30 mouse cellular contexts compared by ENCODE assay signal in genomic region chr11:101613596-101613995, GRCm38 (mm10). TPM values are rescaled to one million over a fixed set of nuclear protein-coding genes. Genes with fewer than 3 reads are reported as not detected.
DNase-seq lines count a peak whose midpoint lies in the region; ATAC-seq and TF ChIP-seq lines count a peak whose summit lies in the region.
"Had no signal": no experiment of that assay in that cellular context is flagged by ENCODE, and none has a peak within 500 bp of the region (broad histone marks: within the 10 kb centered on the region; RNA-seq: fewer than 3 reads in every experiment).

No protein-coding gene starts in this region.

- WGBS in forebrain, embryonic 12.5 days, result 79% methylated on average over 6 of the region's 6 CpGs
- WGBS in forebrain, embryonic 11.5 days, result 82% methylated on average over 6 of the region's 6 CpGs
- WGBS in midbrain, embryonic 11.5 days, result 79% methylated on average over 6 of the region's 6 CpGs
- 78% methylated on average over 6 of the region's 6 CpGs for WGBS in midbrain, embryonic 10.5 days
- 68% methylated on average over 6 of the region's 6 CpGs for WGBS in heart, adult 2 months

- ATAC-seq in forebrain, embryonic 12.5 days (ENCODE audit: low FRiP score), result no peak
- ATAC-seq in forebrain, embryonic 11.5 days (replicated peaks; ENCODE audit: low FRiP score), result no peak
- ATAC-seq in midbrain, embryonic 11.5 days (ENCODE audit: low FRiP score), result no peak
- ATAC-seq: intestine, postnatal 0 days; Patski had no signal

- no peak for TF ChIP-seq CTCF in heart, adult 2 months (IDR thresholded peaks at IDR 0.05)

- H3K4me1 ChIP-seq in forebrain, embryonic 12.5 days, result peaks cover 39% of the 10 kb centered on the region
- peaks cover 14% of the 10 kb centered on the region for H3K4me1 ChIP-seq in forebrain, embryonic 11.5 days (replicated peaks; ENCODE audit: control insufficient read depth, insufficient read depth, low read length)
- peaks cover 22% of the 10 kb centered on the region for H3K4me1 ChIP-seq in midbrain, embryonic 11.5 days (ENCODE audit: control insufficient read depth, insufficient read depth, low read length)
- peaks cover 45% of the 10 kb centered on the region for H3K4me1 ChIP-seq in midbrain, embryonic 10.5 days
- H3K4me1 ChIP-seq in heart, adult 2 months (ENCODE audit: control insufficient read depth, insufficient read depth, low read length), result no peaks in the 10 kb centered on the region

- H3K4me3 ChIP-seq in forebrain, embryonic 12.5 days (replicated peaks), result no peak overlapping the region
- H3K4me3 ChIP-seq in forebrain, embryonic 11.5 days (ENCODE audit: low read depth, low read length), result no peak overlapping the region
- H3K4me3 ChIP-seq in midbrain, embryonic 11.5 days (ENCODE audit: low read depth, low read length), result no peak overlapping the region
- no peak overlapping the region for H3K4me3 ChIP-seq in midbrain, embryonic 10.5 days
- no peak overlapping the region for H3K4me3 ChIP-seq in heart, adult 2 months
- H3K4me3 ChIP-seq: forebrain, embryonic 10.5 days; hindbrain, embryonic 12.5 days; hindbrain, embryonic 15.5 days had no signal

- H3K9ac ChIP-seq in forebrain, embryonic 12.5 days, result no peak overlapping the region
- no peak overlapping the region for H3K9ac ChIP-seq in forebrain, embryonic 11.5 days (ENCODE audit: low read length)
- no peak overlapping the region; the same call in 1 of the 2 replicates for H3K9ac ChIP-seq in midbrain, embryonic 11.5 days (ENCODE audit: low read length)
- no peak overlapping the region for H3K9ac ChIP-seq in heart, adult 2 months (ENCODE audit: low read depth, low read length)
- H3K9ac ChIP-seq: hindbrain, embryonic 12.5 days; hindbrain, embryonic 15.5 days had no signal

- no peak for TF ChIP-seq POLR2A in heart, adult 2 months (IDR thresholded peaks at IDR 0.05; ENCODE audit: insufficient read depth, low read depth, low read length)

- H3K36me3 ChIP-seq in forebrain, embryonic 12.5 days (replicated peaks), result no peaks in the 10 kb centered on the region
- no peaks in the 10 kb centered on the region for H3K36me3 ChIP-seq in forebrain, embryonic 11.5 days (ENCODE audit: control insufficient read depth, insufficient read depth, low read length)
- no peaks in the 10 kb centered on the region for H3K36me3 ChIP-seq in midbrain, embryonic 11.5 days (ENCODE audit: control insufficient read depth, insufficient read depth, low read length)
- no peaks in the 10 kb centered on the region for H3K36me3 ChIP-seq in midbrain, embryonic 10.5 days
- no peaks in the 10 kb centered on the region for H3K36me3 ChIP-seq in heart, adult 2 months (ENCODE audit: control insufficient read depth, insufficient read depth, low read length)
- H3K36me3 ChIP-seq: forebrain, embryonic 10.5 days; G1E; hindbrain, embryonic 12.5 days; hindbrain, embryonic 15.5 days had no signal

- H3K79me2 ChIP-seq in heart, adult 2 months (replicated peaks; ENCODE audit: control insufficient read depth, insufficient read depth, low read length), result no peaks in the 10 kb centered on the region

- DNase-seq in forebrain, embryonic 11.5 days (ENCODE audit: low spot score), result no peak
- peak; percentile 66 for DNase-seq in midbrain, embryonic 11.5 days (ENCODE audit: low spot score, missing footprints)
- no peak for DNase-seq in midbrain, embryonic 10.5 days (ENCODE audit: low spot score)
- DNase-seq in ES-CJ7 (ENCODE audit: low read depth, low spot score), result peak; percentile 76
- DNase-seq in heart, adult 2 months, result no peak
- DNase-seq: adrenal gland, adult 8-10 months; adrenal gland, postnatal 25 days; cerebellum, adult 18-20 months; cerebellum, adult 9-10 months; cerebellum, postnatal 14 days; gastrocnemius, postnatal 10 days; gastrocnemius, postnatal 36 days had no signal

- H3K27me3 ChIP-seq in forebrain, embryonic 12.5 days, result no peaks in the 10 kb centered on the region
- H3K27me3 ChIP-seq in forebrain, embryonic 11.5 days (ENCODE audit: control insufficient read depth, insufficient read depth, low read length), result no peaks in the 10 kb centered on the region
- no peaks in the 10 kb centered on the region for H3K27me3 ChIP-seq in midbrain, embryonic 11.5 days (ENCODE audit: control insufficient read depth, insufficient read depth, low read length)
- H3K27me3 ChIP-seq in midbrain, embryonic 10.5 days (ENCODE audit: low read depth, poor library complexity, severe bottlenecking), result no peaks in the 10 kb centered on the region
- H3K27me3 ChIP-seq in heart, adult 2 months (ENCODE audit: control insufficient read depth, insufficient read depth, low read length), result 0 out of 2 replicates have a peak, but pooled peaks cover 3% of the 10 kb centered on the region
- H3K27me3 ChIP-seq: hindbrain, embryonic 12.5 days; hindbrain, embryonic 15.5 days had no signal

- no peaks in the 10 kb centered on the region for H3K9me3 ChIP-seq in forebrain, embryonic 12.5 days
- no peaks in the 10 kb centered on the region for H3K9me3 ChIP-seq in forebrain, embryonic 11.5 days (ENCODE audit: control insufficient read depth, low read length)
- H3K9me3 ChIP-seq in midbrain, embryonic 11.5 days (ENCODE audit: control insufficient read depth, low read length), result no peaks in the 10 kb centered on the region
- H3K9me3 ChIP-seq in midbrain, embryonic 10.5 days (replicated peaks), result no peaks in the 10 kb centered on the region
- H3K9me3 ChIP-seq: forebrain, embryonic 10.5 days; G1E; hindbrain, embryonic 12.5 days; hindbrain, embryonic 15.5 days had no signal

- intact Hi-C loops in heart, adult 2 months (cut with DNase I), result no loop called here

- peak overlapping the region; percentile 19; the same call in 1 of the 2 replicates for H3K27ac ChIP-seq in forebrain, embryonic 12.5 days
- H3K27ac ChIP-seq in forebrain, embryonic 11.5 days (ENCODE audit: low read depth, low read length), result no peak overlapping the region
- no peak overlapping the region for H3K27ac ChIP-seq in midbrain, embryonic 11.5 days (ENCODE audit: low read depth, low read length)
- H3K27ac ChIP-seq in midbrain, embryonic 10.5 days (replicated peaks), result no peak overlapping the region
- no peak overlapping the region for H3K27ac ChIP-seq in heart, adult 2 months
- H3K27ac ChIP-seq: forebrain, embryonic 10.5 days; hindbrain, embryonic 12.5 days; hindbrain, embryonic 15.5 days had no signal

- H3K4me2 ChIP-seq in forebrain, embryonic 12.5 days, result no peak overlapping the region
- no peak overlapping the region for H3K4me2 ChIP-seq in forebrain, embryonic 11.5 days (ENCODE audit: low read depth, low read length, severe bottlenecking)
- no peak overlapping the region for H3K4me2 ChIP-seq in midbrain, embryonic 11.5 days
- H3K4me2 ChIP-seq: heart, embryonic 11.5 days; hindbrain, embryonic 12.5 days; hindbrain, embryonic 15.5 days had no signal

- no peak for TF ChIP-seq EP300 in heart, adult 2 months (IDR thresholded peaks at IDR 0.05; ENCODE audit: insufficient read depth, low read depth, low read length)

RNA-seq across cellular contexts. Expression of gene Rdm1, which starts 13.4 kb away (rescaled TPM):
- 50.9 and 58.5 TPM in 2 replicates for polyA plus RNA-seq in forebrain, embryonic 12.5 days (2016; fragmentation: Nextera tagmentation; extraction: Ambion mirVana)
- polyA plus RNA-seq in forebrain, embryonic 11.5 days (2014; fragmentation: Nextera tagmentation; extraction: Ambion mirVana), result 45.6 and 50.7 TPM in 2 replicates
- 44.0 and 44.8 TPM in 2 replicates for polyA plus RNA-seq in midbrain, embryonic 11.5 days (2014; fragmentation: Nextera tagmentation; extraction: Ambion mirVana)
- 35.2 and 39.2 TPM in 2 replicates for polyA plus RNA-seq in midbrain, embryonic 10.5 days (2016; fragmentation: Nextera tagmentation; extraction: Ambion mirVana)
- 10 to 100 TPM; 45.6 to 49.5 TPM for total RNA-seq in heart, adult 2 months (2021)
- 42.3 and 49.8 TPM in 2 replicates for polyA plus RNA-seq in heart, adult 2 months (2012; rRNA removed)

RNA-seq across cellular contexts. Expression of gene Gm11634, which starts 14.5 kb away (rescaled TPM):
- polyA plus RNA-seq in forebrain, embryonic 12.5 days (2016; fragmentation: Nextera tagmentation; extraction: Ambion mirVana), result not detected in 2 replicates
- polyA plus RNA-seq in forebrain, embryonic 11.5 days (2014; fragmentation: Nextera tagmentation; extraction: Ambion mirVana), result 0.44 TPM in 1 of 2 replicates, not detected in the other
- not detected in 2 replicates for polyA plus RNA-seq in midbrain, embryonic 11.5 days (2014; fragmentation: Nextera tagmentation; extraction: Ambion mirVana)
- polyA plus RNA-seq in midbrain, embryonic 10.5 days (2016; fragmentation: Nextera tagmentation; extraction: Ambion mirVana), result 0.22 TPM in 1 of 2 replicates, not detected in the other
- total RNA-seq in heart, adult 2 months (2021), result not detected
- not detected in 2 replicates for polyA plus RNA-seq in heart, adult 2 months (2012; rRNA removed)
- total RNA-seq: adrenal gland, adult 8-10 months; adrenal gland, postnatal 25 days; G1E; gastrocnemius, adult 18-20 months; gastrocnemius, postnatal 10 days; gastrocnemius, postnatal 36 days; granulocyte monocyte progenitor cell, adult 5-6 weeks; heart, adult 8-10 months; heart, postnatal 25 days; hematopoietic stem cell, adult 5-6 weeks had no signal
- polyA plus RNA-seq: embryonic facial prominence, embryonic 11.5 days; embryonic facial prominence, embryonic 14.5 days; forebrain, embryonic 10.5 days; G1E; heart, embryonic 11.5 days; heart, embryonic 14.5 days; heart, postnatal 0 days; hindbrain, embryonic 12.5 days; hindbrain, embryonic 15.5 days; intestine, embryonic 14.5 days; Patski had no signal

RNA-seq across cellular contexts. Expression of gene Tmem106a, which starts 31.6 kb away (rescaled TPM):
- 1.8 and 3.0 TPM in 2 replicates for polyA plus RNA-seq in forebrain, embryonic 12.5 days (2016; fragmentation: Nextera tagmentation; extraction: Ambion mirVana)
- 3.0 and 3.3 TPM in 2 replicates for polyA plus RNA-seq in forebrain, embryonic 11.5 days (2014; fragmentation: Nextera tagmentation; extraction: Ambion mirVana)
- 2.6 and 2.7 TPM in 2 replicates for polyA plus RNA-seq in midbrain, embryonic 11.5 days (2014; fragmentation: Nextera tagmentation; extraction: Ambion mirVana)
- 2.0 and 3.9 TPM in 2 replicates for polyA plus RNA-seq in midbrain, embryonic 10.5 days (2016; fragmentation: Nextera tagmentation; extraction: Ambion mirVana)
- 1 to 10 TPM; 2.8 to 3.4 TPM for total RNA-seq in heart, adult 2 months (2021)
- polyA plus RNA-seq in heart, adult 2 months (2012; rRNA removed), result 15.5 and 18.8 TPM in 2 replicates

RNA-seq across cellular contexts. Expression of gene Arl4d, which starts 51.7 kb away (rescaled TPM):
- polyA plus RNA-seq in forebrain, embryonic 12.5 days (2016; fragmentation: Nextera tagmentation; extraction: Ambion mirVana), result 16.2 and 24.1 TPM in 2 replicates
- 8.0 and 10.6 TPM in 2 replicates for polyA plus RNA-seq in forebrain, embryonic 11.5 days (2014; fragmentation: Nextera tagmentation; extraction: Ambion mirVana)
- polyA plus RNA-seq in midbrain, embryonic 11.5 days (2014; fragmentation: Nextera tagmentation; extraction: Ambion mirVana), result 3.9 and 4.4 TPM in 2 replicates
- polyA plus RNA-seq in midbrain, embryonic 10.5 days (2016; fragmentation: Nextera tagmentation; extraction: Ambion mirVana), result 4.3 and 4.4 TPM in 2 replicates
- total RNA-seq in heart, adult 2 months (2021), result 10 to 100 TPM; 18.9 to 23.5 TPM
- polyA plus RNA-seq in heart, adult 2 months (2012; rRNA removed), result 23.4 and 27.8 TPM in 2 replicates

Comparison
In these comparisons a context has a peak if more than half of its experiments do, and no peak if none do; other contexts are left out.
1. DNase-seq: peak in midbrain, embryonic 11.5 days (single experiment) and ES-CJ7 (single experiment); none in forebrain, embryonic 11.5 days (single experiment), midbrain, embryonic 10.5 days (single experiment) and heart, adult 2 months (0 of 2).